Mouse (Mus musculus): ENCODE data around the gene Bfsp1. TPM values are rescaled to one million over a fixed set of nuclear protein-coding genes. Genes with fewer than 3 reads are reported as not detected.

Bfsp1 gene
- 1 to 10 TPM in 1 of 2 experiments, under 1 TPM in 1; 0.87 to 1.3 TPM for total RNA-seq (2021)
- long read RNA-seq, experiment 1, partial matches to known transcripts: 0 of 2 reads
- long read RNA-seq, experiment 1, other reads (novel, unspliced or antisense): 1 of 2 reads
- long read RNA-seq, experiment 2: 0 reads

DNA sequence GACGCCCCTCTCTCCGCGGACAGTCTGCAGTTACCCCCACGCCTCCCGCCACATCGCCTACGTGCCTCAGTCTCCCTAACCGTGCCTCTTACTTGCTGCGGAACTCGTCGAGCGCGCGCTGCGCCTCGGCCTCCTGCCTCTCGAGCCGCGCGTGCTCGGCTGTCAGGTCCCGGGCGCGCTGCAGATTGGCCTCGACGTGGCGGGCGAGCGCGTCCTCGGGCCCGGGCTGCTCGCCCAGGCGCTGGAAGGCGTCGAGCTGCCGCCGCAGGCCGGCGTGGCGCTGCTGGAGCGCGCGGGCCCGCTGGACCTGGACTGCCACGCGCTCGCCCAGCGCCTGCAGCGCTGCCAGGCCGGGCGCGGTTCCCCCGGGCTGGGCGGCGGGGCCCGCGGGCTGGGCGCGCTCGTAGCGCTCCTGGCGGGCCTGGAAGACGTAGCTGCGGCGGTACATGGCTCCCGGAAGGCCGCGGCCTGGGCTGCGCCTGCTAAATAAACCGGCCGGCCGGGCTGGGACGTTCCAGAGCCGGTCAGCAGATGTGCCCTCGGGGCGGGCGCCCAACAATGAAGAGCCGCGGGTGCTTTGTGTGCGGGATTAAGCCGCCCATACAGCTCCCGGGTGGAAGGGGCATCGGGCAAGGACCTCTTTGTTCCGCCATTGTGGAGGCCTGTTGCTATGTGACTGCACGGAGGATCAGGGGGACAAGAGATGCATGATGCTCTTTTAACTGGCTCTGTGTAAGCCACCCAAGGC, at the start of gene Bfsp1:
Bfsp1 (minus strand) TSS at position 690 of the 748 bp plus-strand sequence.
- peak; percentile 71 for DNase-seq

DNA sequence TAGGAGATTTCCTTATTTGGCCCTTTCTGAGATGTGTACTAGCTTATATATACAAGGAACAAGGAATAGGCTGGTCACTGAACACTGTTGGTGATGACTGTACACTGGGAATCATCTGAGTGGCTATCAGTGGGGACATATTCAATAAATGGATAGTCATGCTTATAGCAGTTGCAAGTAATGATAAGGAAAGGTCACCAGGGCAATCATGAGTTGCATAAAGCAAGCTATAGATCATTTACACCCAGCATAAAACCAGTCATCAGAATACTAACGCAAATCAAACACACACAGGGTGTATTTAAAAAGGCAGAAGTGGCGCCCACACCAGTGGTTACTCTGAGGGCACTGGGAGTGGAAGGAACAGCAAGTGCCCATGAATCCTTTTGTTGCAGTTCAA, 49.2 kb upstream of the Bfsp1 start:
- no peak for DNase-seq

DNA sequence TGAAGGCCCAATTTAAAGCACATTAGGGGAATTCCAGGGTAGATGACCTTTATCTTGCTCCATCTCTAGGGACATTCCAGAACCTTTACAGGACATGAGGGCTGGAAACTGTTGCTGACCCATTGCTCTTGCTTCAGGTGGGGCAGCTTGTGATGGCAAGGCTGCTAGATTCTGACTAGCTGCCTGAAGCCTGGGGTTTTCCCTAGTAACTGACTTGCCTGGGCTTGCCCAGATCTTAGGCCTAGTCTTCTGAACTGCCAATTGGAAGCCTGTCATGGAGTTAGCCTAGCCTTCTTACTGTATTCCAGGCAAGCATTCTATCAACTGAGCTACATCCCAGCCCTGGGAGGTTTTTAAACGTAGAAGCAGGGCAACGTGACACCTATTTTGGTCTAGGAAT, 46.3 kb upstream of the Bfsp1 start:
- no peak for DNase-seq

DNA sequence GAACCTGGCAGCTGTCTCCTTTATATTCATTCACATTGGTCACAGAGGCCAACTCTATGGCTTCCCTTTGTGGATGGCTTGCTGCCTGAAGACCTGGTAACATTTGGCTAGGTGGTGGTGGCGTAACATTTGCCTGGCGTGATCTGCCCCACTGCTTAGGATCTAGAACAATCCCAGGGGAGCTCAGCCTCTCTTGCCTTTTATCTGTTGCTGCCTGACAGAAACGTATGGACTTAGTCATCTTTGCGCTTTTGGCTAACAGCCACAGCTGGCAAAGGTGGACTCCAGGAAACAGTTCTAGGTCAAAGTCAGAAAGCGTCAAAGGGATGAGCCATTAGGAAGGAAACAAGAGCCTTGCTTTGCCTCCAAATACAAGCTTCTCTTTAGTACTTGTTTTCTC, 41.9 kb upstream of the Bfsp1 start:
- DNase-seq: peak; percentile 73

DNA sequence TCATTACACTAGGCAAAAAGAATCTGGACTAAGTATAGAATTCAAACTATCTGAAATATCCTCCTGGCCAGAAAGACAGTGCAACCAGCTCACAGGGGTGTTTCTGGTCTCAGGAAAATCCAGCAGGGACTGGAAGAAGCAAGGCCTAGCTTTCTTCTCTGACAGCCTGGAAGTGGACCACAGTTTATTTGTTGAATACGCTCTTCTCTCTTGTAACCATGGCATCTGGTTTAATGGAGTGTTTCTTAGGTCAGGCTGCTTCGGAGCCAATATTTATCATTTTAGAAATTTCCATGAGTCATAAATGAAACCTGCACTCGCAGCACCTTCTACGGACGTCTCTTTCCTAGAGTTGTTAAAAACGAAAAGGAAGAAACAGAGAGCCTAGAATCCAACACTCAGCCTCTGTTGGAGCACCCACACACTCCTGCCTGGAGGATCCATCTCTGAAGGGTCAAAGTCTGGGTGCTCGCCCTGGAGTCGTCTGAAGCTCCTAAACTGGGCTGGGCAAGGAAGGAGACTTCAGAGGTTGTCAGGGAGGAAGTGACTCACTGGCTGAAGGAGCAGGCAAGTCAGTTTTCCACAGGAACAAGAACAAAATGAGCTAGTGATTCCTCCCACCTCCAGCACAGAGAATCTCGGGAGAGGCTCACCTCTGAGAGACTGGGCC, 40.5 kb upstream of the Bfsp1 start:
- peak; percentile 15 for DNase-seq

DNA sequence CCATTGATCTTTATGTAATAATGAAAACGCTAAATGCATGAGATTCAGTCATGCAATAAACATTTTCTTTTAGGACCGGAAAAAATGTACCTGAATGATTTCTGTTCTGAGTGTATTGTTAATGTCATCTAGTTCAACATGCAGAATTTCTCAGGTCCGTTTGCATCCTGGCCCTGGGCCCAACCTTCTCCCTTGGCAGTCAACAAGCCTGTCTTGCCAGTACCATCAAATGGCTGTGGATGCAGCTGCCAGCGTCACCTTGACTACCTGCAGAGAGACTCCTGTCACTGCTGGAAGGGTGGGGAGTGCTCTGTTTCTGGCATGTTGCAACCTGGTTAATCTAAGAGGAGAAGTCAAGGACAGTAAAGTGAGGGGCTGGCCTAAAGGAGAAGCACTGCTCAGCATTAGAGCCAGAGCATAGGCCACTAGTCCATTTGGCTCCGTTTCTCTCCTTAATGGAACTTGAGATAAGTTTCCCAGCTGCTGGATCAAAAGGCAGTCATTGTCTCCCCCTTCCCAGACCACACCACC, 37.9 kb upstream of the Bfsp1 start:
- no peak for DNase-seq

DNA sequence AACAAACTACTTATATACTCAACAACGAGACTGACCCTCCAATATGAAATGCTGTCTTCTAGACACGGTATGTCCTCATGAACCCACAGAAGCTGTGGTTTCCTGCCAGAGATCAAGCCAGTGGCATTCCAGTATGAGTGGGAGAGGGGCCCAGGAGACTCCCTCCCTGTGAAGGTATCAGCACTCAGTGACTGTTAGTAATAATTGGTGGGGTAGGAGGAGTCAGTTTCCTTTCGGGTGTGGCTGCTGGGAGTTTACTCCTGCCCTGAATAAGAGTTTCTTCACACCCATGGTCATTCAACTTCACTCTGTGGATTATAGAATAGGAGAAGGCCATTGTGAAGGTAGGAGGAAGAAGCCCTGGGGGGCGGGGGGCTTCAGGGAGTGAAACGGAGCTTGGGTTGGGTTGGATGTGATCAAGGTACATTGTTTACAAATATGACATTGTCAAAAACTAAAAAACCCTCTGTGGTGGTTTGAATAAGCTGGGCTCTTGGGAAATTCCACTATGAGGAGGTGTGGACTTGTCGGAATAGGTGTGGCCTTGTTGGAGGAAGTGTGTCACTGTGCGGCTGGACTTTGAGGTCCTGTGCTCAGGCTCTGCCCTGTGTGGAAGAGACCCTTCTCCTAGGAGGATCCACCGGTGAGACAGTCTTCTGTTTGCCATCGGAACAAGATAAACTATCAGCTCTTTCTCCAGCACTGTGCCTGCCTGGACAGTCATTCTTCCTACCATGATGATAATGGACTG, 36.7 kb upstream of the Bfsp1 start:
- no peak for DNase-seq

DNA sequence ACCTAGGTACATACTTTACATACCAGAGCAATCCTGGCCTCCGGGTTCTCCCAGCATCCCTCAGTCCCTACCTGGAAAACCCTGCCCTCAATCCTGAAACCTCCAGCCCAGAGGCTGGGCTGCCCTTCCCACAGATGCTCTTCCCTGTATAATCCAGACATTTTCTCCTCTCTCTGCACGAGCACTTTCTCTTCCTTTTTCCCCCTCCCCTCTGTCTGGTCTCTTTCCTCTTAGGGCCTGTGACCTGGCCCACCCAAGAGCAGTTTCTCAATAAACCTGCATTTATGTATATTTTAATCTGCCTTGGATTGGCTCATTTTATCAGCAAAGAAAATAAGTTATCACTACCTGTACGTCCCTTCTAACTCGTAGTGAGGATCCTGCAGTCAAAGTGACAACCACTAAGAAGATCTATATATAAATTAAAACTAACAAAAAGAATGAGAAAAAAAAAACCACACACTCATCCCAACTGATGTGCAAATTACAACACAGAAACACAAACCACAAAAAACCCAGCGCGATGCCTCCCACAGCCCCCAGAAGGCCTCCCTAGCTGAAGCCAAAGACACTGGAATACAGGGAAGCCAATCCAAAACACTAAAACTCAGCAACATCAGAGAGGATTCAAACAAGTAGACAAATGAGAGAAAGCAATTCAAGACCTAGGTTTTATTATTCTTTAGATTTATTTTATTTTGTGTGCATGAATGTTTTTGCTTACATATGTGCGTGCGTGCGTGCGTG, 28.5 kb upstream of the Bfsp1 start:
- DNase-seq: no peak

DNA sequence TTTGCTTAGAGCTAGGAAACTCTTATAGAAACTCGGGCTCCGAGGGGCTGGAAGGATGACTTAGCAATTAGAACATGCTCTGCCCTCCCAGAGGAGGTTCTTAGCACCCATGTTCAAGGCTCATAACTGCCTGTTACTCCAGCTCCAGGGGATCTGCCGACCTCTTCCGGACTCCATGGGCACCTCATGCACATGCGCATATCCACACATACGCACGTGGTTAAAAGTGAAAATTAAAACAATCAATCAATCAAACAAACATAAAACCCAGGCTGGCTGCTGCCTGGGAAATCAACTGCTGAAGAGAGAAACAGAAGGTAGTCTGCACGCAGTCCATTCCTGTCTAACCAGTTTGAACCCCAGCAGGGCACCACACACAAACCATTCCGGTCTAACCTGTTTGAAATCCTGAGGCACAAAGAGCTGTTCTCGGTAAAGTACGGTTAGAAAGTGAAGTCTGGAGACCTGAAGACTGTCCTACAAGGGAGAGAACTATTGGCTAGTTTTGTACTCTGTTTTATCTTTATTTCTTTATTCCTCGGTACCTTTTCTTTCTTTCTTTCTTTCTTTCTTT, 27.0 kb upstream of the Bfsp1 start:
- DNase-seq: no peak

DNA sequence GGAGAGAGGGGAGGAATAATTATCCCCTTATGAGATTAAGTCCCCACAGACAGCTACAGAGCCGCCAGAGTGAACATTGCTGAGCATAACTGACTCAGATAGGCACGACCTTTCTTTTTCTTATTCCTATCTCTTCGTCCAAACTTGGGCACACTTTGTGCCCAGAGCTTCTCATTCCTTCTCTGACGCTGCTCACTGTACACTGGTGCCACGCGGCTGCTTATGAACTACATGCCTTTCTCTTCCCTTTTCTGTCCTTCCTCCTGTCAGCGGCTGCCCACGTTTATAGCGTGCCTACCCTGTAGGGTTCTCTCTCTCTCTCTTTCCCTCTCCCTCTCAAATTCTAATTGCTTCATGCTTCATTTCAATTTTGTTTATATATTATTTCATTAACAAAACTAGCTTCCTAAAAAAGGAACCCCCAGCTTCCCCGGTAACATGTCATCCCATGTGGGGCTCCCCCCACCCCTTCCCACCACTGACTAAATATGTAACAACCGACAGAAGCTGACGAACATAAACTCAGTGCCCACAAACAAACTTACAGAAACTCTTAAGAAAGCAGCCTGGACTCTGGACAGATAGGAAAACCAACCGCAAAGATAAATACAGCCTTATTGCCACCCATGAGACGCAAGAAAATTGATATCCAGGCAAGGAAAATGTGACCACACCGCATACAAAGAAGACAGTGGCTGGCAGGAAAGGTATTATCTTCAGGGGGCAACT, 26.3 kb upstream of the Bfsp1 start:
- DNase-seq: no peak

DNA sequence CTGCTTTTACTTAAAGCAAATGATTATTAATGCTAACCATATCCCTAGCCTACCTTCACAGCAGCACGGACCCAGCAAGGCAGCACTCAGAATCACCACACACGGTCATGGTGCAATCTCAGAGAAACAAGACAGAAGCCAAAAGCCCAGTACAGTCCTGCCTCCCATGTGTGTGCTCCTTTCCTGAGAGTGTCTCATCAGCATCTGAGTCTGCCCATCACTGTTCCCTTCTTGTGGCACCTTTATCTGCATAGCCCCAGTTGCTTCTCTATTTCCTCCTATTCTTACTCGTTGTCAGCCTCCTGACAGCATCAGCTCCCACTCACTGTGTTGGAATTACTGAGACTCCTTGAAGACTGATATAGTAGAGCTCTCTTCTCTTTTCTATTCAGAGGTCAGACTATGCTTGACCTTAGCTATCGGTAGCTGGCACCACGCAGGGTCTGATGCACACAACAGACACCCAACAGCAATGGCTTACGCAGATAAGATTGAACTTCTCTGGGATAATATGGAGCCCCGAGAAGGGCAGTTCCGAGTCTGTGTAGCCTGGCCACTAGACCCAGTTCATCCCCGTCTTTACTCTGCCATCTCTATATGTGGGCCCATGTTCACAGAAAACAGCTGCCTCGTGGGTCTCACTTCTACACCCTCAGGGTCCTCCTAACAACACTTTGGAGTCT, 19.8 kb upstream of the Bfsp1 start:
- no peak for DNase-seq

DNA sequence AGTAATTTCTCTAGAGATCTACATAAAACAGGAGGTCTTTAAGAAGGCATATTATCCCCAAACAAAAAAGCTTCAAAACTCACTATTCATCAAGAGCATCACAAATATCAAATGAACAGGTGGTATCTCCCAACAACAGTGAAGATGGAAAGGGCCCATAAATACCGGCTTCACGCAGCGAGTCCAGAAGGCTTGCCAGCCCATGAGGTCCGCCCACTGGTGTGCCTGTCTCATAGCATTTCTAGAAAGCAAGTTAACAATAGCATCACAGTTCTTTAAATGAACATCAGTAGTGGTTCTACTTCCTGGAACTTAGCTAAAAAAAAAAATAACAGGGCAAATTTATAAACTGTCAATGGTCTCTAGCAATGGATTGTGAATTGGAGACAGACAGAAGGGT, 19.0 kb upstream of the Bfsp1 start:
- no peak for DNase-seq

DNA sequence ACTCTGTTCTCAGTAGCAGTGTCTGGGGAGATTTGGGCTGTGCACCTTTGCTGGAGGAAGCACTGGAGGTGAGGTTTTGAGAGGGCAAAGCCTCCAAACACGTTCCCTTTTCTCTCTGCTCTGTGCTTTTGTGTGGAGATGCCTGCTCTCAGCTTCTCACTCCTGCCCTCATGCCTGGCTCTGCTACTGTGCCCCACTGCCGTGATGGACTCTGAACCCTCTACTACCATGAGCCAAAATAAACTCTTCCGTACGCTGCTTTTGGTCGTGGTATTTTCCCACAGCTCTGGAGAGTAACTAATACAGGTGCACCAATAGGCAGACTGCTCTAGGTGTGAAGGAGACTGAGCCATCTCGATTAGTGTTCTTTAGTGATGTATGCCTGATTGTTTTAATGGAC, 16.3 kb upstream of the Bfsp1 start:
- no peak for DNase-seq

DNA sequence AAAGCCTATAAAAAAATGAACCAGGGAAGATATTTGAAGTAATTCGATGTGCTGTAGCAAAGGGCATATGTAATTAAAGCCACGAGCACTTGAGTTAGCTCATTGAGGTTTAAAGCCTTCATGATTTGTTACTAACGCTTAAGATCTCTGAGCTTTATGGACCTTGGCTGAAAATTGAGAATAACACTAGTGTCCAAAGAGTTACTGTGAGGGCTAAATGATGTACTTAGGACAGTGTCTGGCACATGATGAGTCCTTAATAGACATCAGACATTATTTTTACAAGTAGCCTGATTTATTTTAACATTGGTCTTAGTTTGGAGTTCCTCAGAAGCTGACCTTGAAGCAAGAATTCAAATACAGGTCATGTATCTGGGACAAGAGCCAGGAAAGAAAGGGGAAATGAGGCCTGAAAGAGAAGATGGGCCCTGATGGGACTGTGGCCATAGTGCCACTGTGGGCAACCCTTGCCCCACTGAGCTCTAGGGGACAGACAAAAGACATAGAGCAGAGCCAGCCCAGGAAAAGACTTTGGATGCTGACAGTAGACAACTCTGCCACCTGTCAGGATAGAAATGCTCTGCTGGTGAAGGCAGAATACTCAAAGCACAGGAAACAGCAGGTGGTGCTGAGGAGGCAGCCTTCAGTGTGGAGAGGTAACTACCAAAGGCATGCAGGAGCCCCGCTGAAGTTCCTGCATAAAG, 14.1 kb upstream of the Bfsp1 start:
- no peak for DNase-seq

DNA sequence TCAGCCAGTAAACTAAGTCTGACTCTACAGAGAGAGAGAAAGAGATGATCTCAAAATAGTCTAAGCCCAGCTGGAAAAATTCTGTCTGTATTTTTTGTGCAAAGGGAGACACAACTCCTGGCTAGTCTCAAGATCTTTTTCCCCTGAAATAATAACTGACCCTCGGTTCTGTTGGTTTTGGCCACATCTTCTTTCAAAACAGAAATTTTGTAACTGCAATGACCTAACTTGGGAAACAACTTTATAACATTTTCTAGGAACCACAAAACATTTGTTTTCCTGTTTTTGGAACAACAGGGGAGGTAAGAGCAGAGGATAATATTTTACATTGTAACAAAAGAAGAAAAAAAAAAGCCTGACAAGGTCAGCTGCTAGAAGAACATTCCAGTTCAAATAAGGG, 13.1 kb upstream of the Bfsp1 start:
- DNase-seq: no peak

DNA sequence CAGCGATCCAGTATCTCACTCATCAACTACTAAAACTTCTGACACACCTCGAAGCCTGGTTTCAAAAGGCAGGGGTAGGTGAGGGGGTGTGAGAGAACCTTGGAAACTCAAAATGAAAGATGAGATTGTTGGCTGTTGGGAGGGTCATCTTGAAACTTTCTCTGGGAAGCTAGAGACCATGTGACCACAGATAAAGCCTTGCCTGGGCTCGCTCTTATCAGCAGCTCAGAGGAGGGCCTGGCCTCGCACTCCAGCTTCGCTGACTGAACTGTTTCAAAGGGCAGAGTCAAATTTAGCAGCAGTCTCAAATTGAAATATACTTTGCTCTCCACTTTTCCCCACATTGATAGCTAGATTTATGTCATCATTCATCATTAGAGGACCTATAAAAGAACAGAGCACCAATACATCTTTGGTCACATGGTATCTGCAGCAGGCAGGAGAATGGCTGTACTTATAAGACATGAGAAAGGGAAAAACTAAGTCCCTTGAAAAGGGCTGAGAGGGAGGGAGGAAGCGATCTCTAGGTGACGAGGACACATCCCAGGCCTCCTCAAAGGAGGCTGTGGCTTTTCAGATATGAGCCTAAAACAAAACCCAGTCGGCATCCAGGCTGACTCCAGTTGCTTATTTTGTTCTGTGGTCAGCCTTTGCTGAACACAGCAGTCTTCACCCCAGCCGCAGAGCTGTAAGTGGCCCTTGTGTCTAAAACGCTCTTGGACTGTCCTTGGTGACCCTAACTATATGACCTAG, 8.1 kb upstream of the Bfsp1 start:
- peak; percentile 53 for DNase-seq

DNA sequence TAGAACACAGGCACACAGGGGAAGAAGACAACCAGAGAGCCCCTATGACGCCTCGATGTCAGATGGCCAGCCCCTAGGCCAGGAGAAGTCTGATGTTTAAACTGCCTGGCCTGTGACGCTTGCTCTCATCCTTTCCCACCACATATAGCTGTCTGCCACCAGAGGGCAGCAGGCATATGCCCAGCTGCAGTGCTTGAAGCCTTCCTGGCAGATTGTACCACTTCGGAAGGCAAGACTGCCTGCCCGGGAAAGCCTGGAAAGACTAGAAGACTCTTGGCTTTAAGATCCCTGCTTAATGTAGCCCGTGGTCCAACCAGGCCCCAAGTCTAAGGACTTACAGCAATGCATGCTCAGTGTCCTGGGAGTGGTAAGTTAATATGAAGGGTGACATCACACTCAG, 4.4 kb upstream of the Bfsp1 start:
- peak; percentile 86 for DNase-seq

DNA sequence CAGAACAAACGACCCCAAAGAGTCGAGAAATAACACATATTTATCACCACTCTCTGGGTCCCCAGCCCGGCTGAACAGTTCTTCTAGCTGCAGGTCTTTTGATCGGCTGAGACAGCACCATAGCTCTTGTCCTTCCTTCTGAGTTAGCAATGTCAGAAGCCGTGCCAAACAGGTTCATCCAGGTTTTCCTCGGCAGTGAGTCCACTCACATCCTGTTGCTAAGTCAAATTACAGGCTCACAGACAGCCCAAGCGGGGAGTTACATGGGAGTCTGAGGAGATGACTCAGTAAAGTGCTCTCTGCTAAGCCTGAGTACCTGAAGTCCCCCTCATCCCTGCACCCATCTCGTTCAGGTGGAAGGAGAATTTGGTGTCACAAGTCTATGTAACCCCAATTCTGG, 1.6 kb upstream of the Bfsp1 start:
- DNase-seq: no peak

DNA sequence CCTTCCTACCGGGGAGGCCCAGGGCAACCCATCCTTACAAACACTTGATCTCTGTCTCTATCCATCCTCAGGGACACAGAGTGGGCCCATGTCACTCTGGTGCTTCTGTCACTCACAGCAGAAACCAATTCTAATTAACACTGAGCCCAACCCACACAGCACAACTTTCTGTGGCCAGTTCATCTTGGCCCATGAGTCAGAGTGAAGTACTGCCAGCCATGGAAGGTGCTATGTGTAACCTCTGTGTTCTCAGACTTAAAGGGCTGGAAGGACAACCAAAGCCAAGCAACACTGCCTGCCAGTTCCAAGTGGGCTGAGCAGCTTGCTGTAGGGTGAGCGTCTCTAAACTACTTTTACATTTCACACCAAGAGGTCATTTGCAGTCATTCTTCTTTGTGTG, 3.8 kb downstream of the Bfsp1 start:
- no peak for DNase-seq
